Mouse (Mus musculus) forebrain, embryonic 14.5 days (tissue): ENCODE results near the gene Itsn1. TPM values are rescaled to one million over a fixed set of nuclear protein-coding genes. Genes with fewer than 3 reads are reported as not detected.

Experiments used
- ATAC-seq: fragments of 200-750 bp; cut with Nextera tagmentation; 2 replicates; pipeline ENCODE4 v1.8.0; 2017; ENCODE audit warnings: mild to moderate bottlenecking, moderate library complexity
- DNase-seq: peaks from one replicate; pipeline ENCODE4 v3.0.0-alpha.2; 2015; ENCODE audit warnings: low spot score
- H3K27ac ChIP-seq: fragments of 300-500 bp; sonication (generic); 2 replicates; pipeline ENCODE4 v1.5.1; 2014; ENCODE audit warnings: low read depth, mild to moderate bottlenecking, control low read depth, low read length, moderate library complexity
- H3K27me3 ChIP-seq: fragments of 300-500 bp; sonication (generic); replicated peaks from 2 replicates; pipeline ENCODE4 v1.6.1; 2014; ENCODE audit warnings: low read length, control low read depth, mixed read lengths; ENCODE audit not compliant: control insufficient read depth, insufficient read depth
- H3K36me3 ChIP-seq: fragments of 300-500 bp; sonication (generic); 2 replicates; pipeline ENCODE4 v1.6.1; 2014; ENCODE audit warnings: low read length, control low read depth; ENCODE audit not compliant: control insufficient read depth, insufficient read depth
- H3K4me1 ChIP-seq: fragments of 300-500 bp; sonication (generic); 2 replicates; pipeline ENCODE4 v1.6.1; 2014; ENCODE audit warnings: antibody characterized with exemption, low read length, control low read depth; ENCODE audit not compliant: control insufficient read depth, insufficient read depth
- H3K4me2 ChIP-seq: fragments of 300-500 bp; sonication (generic); 2 replicates; pipeline ENCODE4 v1.6.1; 2014; ENCODE audit warnings: mild to moderate bottlenecking, control low read depth, low read length
- H3K4me3 ChIP-seq: fragments of 300-500 bp; sonication (generic); 2 replicates; pipeline ENCODE4 v1.5.1; 2014; ENCODE audit warnings: low read depth, low read length, control low read depth
- H3K9ac ChIP-seq: fragments of 300-500 bp; sonication (generic); 2 replicates; pipeline ENCODE4 v1.6.1; 2014; ENCODE audit warnings: mild to moderate bottlenecking, low read length, control low read depth, moderate library complexity
- H3K9me3 ChIP-seq: fragments of 300-500 bp; sonication (generic); replicated peaks from 2 replicates; pipeline ENCODE4 v1.6.1; 2016; ENCODE audit warnings: low read length, control low read depth, mixed read lengths; ENCODE audit not compliant: control insufficient read depth
- WGBS: fragments of 180-500 bp; shearing (Covaris S2); extraction: QIAGEN DNeasy Blood & Tissue Kit; methylation state at CpG from one replicate; pipeline ENCODE4 v1.1.7; 2014; 5-methylcytosine and 5-hydroxymethylcytosine counted together
- polyA plus RNA-seq: library from polyadenylated mRNA; unstranded; fragments of >200 nt; fragmentation: Nextera tagmentation; extraction: Ambion mirVana; gene quantifications from 2 replicates; pipeline ENCODE4 v1.2.1, GENCODE M21; 2014

Itsn1 gene
- polyA plus RNA-seq, 1 experiment from 2014 or later = 54.2 TPM

DNA sequence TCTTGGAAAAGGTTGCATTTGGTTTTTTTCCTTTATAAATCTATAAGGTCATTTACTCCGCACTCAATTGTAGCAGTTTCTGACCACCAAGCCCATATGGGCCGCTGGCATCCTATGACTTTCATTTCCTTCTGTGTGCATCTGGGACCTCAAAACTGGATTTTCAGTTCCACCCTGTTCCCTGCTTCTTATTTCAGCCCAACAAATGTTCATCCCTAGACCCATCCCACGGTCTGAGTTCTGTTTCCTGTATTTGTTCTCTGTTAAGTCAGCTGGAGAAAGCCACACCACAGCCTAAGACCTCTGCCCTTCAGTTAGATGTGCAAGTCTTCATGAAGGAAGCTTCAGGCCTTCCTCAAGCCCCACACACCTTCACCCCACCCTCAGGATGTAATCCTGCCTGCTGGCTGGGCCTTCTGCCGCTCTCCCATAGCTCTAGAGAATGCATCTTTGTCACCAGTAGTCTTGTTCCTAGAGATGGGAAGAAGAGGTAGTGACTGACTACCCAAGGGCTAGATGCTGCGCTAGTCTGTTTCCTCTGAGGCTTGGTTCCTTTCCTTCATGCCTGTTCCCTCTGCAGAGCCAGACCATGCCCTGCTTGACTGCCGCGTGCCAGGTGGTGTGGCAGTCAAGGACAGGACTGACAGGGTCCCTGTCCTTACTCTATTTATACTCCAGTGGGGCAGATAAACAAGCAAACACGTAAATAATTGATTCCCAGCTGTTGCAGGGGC, 11.3 kb downstream of the Itsn1 start:
- Histone ChIP-seq H3K27ac (no peak overlapping the region), H3K4me2 (no peak overlapping the region), H3K36me3 (no peaks in the 10 kb centered on the region), H3K9me3 (no peaks in the 10 kb centered on the region), H3K4me3 (no peak overlapping the region), H3K9ac (no peak overlapping the region), H3K4me1 (peaks cover 15% of the 10 kb centered on the region), H3K27me3 (no peaks in the 10 kb centered on the region)
- ATAC-seq (no peak), DNase-seq (no peak)
- WGBS = 72% methylated on average over 8 of the region's 8 CpGs

DNA sequence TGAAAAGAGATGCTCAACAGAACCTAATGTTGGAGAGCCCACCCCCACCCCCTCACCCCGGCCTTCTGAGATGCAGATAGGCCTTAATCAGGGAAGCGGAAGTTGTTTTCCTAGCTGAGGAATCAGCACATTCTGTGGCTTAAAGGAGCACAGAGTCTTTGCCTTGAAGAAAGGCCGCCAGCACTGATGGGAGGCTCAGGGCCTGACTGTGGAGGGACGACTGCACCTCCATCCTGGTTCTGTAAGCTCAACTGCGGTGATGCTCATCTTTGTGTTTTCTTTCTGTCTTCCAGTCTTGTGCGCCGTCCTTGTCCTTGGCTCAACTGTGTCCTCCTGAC, 11.8 kb downstream of the Itsn1 start:
- Histone ChIP-seq H3K9ac (no peak overlapping the region), H3K9me3 (no peaks in the 10 kb centered on the region), H3K4me3 (no peak overlapping the region), H3K36me3 (no peaks in the 10 kb centered on the region), H3K27ac (no peak overlapping the region), H3K4me1 (peaks cover 20% of the 10 kb centered on the region), H3K27me3 (no peaks in the 10 kb centered on the region), H3K4me2 (no peak overlapping the region)
- no peak for DNase-seq
- 67% methylated on average over 7 of the region's 7 CpGs for WGBS
- ATAC-seq = no peak

DNA sequence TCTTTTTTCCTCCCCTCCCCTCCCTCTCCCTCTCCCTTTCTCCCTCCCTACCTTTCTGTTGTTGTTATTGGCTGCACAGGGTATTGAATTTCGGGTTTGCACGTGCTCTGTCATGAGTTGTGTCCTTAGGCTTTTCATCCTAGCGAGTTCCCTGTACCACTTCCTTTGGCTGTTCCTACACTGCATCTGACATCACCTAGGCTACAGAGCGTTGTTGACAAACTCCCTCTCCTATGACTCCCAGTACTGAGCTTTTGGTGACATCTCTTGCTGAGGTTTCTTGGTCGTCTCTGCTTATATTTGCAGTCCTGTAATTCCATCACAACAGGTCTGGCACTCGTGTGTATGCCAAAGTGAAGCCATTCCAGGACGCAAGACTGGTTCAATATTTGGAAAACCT, 14.0 kb downstream of the Itsn1 start:
- Histone ChIP-seq H3K36me3 (no peaks in the 10 kb centered on the region), H3K4me1 (peaks cover 16% of the 10 kb centered on the region), H3K9ac (no peak overlapping the region), H3K4me3 (no peak overlapping the region), H3K27me3 (no peaks in the 10 kb centered on the region), H3K9me3 (no peaks in the 10 kb centered on the region), H3K27ac (no peak overlapping the region), H3K4me2 (no peak overlapping the region)
- ATAC-seq (no peak), DNase-seq (no peak)
- 78% methylated on average over 7 of the region's 7 CpGs for WGBS

DNA sequence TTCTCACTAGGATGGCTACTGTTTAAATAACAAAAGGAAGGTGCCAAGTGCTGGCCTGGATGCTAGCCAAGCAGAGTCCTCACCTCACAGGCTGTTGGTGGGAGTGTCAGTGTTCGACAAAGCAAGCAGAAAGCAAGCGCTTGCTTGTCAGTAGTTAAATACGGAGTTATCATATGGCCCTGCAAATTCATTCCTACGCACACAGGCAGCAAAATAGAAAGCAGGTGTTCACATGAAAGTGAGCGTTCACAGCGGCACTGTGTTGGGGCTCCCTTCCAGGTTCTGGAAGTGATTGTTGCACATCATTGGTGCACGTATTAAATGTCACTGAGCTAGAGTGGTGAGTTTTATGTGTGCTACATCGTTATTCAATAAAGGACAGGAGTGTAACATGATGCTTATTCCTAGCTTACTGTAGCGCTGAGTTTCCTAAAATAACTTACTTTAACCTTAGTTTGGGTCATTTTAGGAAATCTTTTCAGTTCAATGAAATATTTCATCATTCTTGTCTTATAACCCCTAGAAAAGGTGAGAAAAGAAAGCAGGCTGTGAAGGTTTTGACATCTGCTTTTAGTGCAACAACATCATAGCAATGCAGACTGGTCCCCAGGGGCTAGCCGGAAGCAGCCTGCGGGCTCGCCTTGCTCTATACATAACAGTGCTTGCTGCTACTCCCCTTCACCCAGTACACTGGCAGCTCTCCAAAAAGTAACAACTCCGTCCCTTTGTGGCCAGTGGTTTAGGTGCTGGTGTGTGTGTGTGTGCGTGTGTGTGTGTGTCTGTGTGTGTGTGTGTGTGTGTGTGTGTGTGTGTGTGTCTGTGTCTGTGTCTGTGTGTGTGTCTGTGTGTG, 17.2 kb downstream of the Itsn1 start:
- DNase-seq (peak; percentile 53), ATAC-seq (peak; percentile 34; the same call in 1 of the 2 replicates)
- Histone ChIP-seq H3K9me3 (no peaks in the 10 kb centered on the region), H3K27me3 (no peaks in the 10 kb centered on the region), H3K27ac (no peak overlapping the region), H3K4me1 (peaks cover 11% of the 10 kb centered on the region), H3K36me3 (no peaks in the 10 kb centered on the region), H3K9ac (no peak overlapping the region), H3K4me3 (no peak overlapping the region), H3K4me2 (no peak overlapping the region)
- WGBS = 55% methylated on average over 14 of the region's 14 CpGs

DNA sequence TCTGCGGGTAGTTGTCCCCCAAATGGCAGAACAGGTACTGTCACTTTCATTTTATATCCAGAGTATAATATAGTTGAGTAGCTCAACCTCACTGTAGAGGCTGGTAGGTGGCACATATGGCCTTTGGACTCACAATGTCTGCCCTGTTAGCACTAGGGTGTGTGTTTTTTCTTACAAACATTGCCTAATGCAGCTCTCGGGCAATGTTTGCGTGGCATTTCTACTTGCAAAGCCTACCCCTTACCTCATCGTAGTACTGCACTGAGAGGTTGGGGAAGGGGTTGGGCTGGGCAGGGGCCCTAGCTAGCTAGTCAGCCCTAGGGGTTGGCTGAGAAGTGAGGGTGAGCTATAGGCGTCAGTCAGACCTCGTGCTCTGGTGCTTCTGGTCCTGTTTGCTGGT, 18.5 kb downstream of the Itsn1 start:
- 89% methylated on average over 6 of the region's 6 CpGs for WGBS

DNA sequence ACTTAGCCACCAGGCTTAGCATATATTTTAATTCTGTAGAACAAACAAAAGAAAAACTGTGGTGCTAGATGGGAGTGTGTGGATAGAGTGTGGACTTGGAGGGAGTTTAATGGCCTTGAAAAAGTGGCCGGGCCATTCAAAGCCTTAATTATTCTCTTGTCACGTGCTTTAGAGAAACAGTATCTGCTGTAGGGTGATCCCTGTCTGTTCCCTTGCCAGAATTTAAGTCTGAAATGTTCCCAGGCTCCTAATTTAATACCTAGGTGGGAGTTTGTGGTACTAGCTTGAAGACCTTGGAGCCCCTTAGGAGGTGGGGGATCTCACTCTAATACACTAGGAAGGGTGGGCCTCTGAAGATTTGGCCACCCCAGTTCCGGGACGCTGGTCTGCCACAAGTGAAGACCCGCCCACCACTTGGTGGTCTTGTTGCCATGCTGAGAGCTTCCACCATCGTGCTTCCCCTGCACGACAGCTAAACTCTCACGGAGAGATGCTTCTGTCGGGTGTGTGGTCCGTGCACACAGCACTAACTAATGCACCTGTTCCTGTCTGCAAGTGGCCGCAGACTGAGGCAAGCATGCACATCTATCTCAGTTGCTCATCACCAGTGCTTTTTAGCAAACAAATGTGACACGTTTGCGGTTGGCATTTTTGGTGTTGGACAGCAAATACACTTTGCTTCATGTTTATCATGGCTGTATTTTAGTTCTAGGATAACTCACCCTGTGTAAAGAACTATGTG, 22.7 kb downstream of the Itsn1 start:
- Histone ChIP-seq H3K27ac (no peak overlapping the region), H3K4me3 (no peak overlapping the region), H3K4me2 (no peak overlapping the region), H3K9me3 (no peaks in the 10 kb centered on the region), H3K27me3 (no peaks in the 10 kb centered on the region), H3K9ac (no peak overlapping the region), H3K4me1 (no peaks in the 10 kb centered on the region; the same call in 1 of the 2 replicates), H3K36me3 (no peaks in the 10 kb centered on the region)
- DNase-seq (no peak), ATAC-seq (no peak)
- 81% methylated on average over 13 of the region's 13 CpGs for WGBS

More for the DNA sequence above, 18.5 kb downstream of the Itsn1 start:
- Histone ChIP-seq H3K4me3 (no peak overlapping the region), H3K9ac (no peak overlapping the region), H3K27me3 (no peaks in the 10 kb centered on the region), H3K27ac (no peak overlapping the region), H3K4me1 (peaks cover 11% of the 10 kb centered on the region), H3K36me3 (no peaks in the 10 kb centered on the region), H3K9me3 (no peaks in the 10 kb centered on the region), H3K4me2 (no peak overlapping the region)
- DNase-seq = no peak
- ATAC-seq = no peak

DNA sequence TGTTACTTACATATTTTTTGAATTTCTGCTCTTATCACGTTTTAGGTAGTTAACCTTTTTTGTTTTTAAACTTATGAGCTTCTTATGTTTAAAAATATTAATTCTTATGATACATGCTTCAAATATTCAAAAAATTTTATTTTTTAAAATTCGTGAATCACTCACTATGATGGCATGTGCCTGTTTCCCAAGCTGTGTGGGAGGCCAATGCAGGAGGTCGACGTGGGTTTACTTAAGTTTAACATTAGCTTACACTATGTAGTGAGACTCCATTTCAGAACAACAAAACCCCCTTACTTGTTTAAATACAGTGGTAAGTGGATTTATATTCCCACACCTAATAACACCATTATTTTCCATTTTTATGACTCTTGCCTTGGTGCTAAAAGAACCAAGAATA, 24.5 kb downstream of the Itsn1 start:
- Histone ChIP-seq H3K9ac (no peak overlapping the region), H3K4me3 (no peak overlapping the region), H3K27ac (no peak overlapping the region), H3K4me1 (no peaks in the 10 kb centered on the region; the same call in 1 of the 2 replicates), H3K9me3 (no peaks in the 10 kb centered on the region), H3K27me3 (no peaks in the 10 kb centered on the region), H3K36me3 (no peaks in the 10 kb centered on the region), H3K4me2 (no peak overlapping the region)
- WGBS = 91% methylated on average over 4 of the region's 4 CpGs
- ATAC-seq (no peak), DNase-seq (no peak)

DNA sequence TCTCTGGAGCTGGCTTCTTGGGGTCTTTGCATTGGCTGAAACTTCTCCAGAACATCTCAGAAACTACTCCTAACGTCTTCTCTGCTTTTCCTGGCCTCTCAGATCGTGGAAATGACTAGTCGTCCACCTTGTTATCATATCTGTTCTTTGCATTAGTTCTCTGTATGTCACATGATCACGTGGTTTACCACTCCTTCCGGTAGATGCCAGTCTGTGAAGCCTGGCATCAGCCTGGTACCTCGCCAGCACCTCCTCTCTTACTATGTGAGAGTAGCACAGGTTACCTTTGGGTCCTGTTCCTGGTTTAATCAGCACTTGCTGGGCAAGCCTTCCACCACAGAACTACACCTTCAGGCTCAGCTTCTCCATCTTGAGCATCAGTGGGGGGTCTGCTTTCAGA, 25.9 kb downstream of the Itsn1 start:
- WGBS = 90% methylated on average over 6 of the region's 6 CpGs

More for the DNA sequence above, 25.9 kb downstream of the Itsn1 start:
- H3K9ac ChIP-seq = no peak overlapping the region
- H3K27me3 ChIP-seq = no peaks in the 10 kb centered on the region
- H3K36me3 ChIP-seq = no peaks in the 10 kb centered on the region
- no peaks in the 10 kb centered on the region; the same call in 1 of the 2 replicates for H3K4me1 ChIP-seq
- H3K9me3 ChIP-seq = no peaks in the 10 kb centered on the region
- ATAC-seq = no peak
- no peak overlapping the region for H3K4me3 ChIP-seq
- H3K4me2 ChIP-seq = no peak overlapping the region
- DNase-seq = no peak
- H3K27ac ChIP-seq = no peak overlapping the region
